Mouse (Mus musculus) lung, postnatal 25 days (tissue): ENCODE results near the gene Gm20547.
A peak's percentile ranks its signal among the peaks of the same experiment; 100 is the strongest.
"Not testable (repeated sequence)": the region's sequence is repeated elsewhere in the genome, so short reads cannot be mapped to it uniquely, and the experiment has no call there.

Experiments
- DNase-seq: peaks from one replicate; pipeline ENCODE4 v3.0.0; 2022; ENCODE audit warnings: low spot score

Gm20547 gene

GRCm38 (mm10) chr17:34850517-34851125 lies 31.2 kb downstream of the Gm20547 start:
- no peak for DNase-seq

GRCm38 (mm10) chr17:34849722-34850516 lies 31.9 kb downstream of the Gm20547 start, which contains the start of the genes Skiv2l and Nelfe:
TSS of gene Skiv2l (minus strand) at chr17:34850210.
TSS of gene Nelfe (plus strand) at chr17:34850391.
- peak; percentile 98 for DNase-seq

GRCm38 (mm10) chr17:34847615-34848014 lies 34.2 kb downstream of the Gm20547 start:
- no peak for DNase-seq

- no peak for DNase-seq
Measured at GRCm38 (mm10) chr17:34847192-34847591, 34.6 kb downstream of the Gm20547 start.

GRCm38 (mm10) chr17:34844884-34845283 lies 37.0 kb downstream of the Gm20547 start:
- no peak for DNase-seq

- no peak for DNase-seq
Measured at GRCm38 (mm10) chr17:34840736-34841307, 41.0 kb downstream of the Gm20547 start.

GRCm38 (mm10) chr17:34838785-34839184 lies 43.1 kb downstream of the Gm20547 start:
- no peak for DNase-seq

- no peak for DNase-seq
Measured at GRCm38 (mm10) chr17:34837464-34838324, 44.1 kb downstream of the Gm20547 start.

- peak; percentile 96 for DNase-seq
Measured at GRCm38 (mm10) chr17:34836856-34837221, 45.0 kb downstream of the Gm20547 start, which contains the start of the genes Stk19 and Dxo. TSS of gene Stk19 (minus strand) at chr17:34836945. TSS of gene Dxo (plus strand) at chr17:34837019.

GRCm38 (mm10) chr17:34836155-34836855 lies 45.5 kb downstream of the Gm20547 start:
- DNase-seq = no peak

- not testable (repeated sequence) for DNase-seq
Measured at GRCm38 (mm10) chr17:34830776-34831175, 51.1 kb downstream of the Gm20547 start.

GRCm38 (mm10) chr17:34814818-34815370 lies 66.9 kb downstream of the Gm20547 start:
- no peak for DNase-seq

GRCm38 (mm10) chr17:34813747-34814146 lies 68.1 kb downstream of the Gm20547 start:
- not testable (repeated sequence) for DNase-seq

GRCm38 (mm10) chr17:34811275-34811674 lies 70.6 kb downstream of the Gm20547 start:
- no peak for DNase-seq

- not testable (repeated sequence) for DNase-seq
Measured at GRCm38 (mm10) chr17:34810811-34811210, 71.0 kb downstream of the Gm20547 start.

- DNase-seq = not testable (repeated sequence)
Measured at GRCm38 (mm10) chr17:34810411-34810810, 71.4 kb downstream of the Gm20547 start.

GRCm38 (mm10) chr17:34808599-34809205 lies 73.1 kb downstream of the Gm20547 start:
- DNase-seq = no peak

- DNase-seq = no peak
Measured at GRCm38 (mm10) chr17:34807176-34807575, 74.7 kb downstream of the Gm20547 start.
